Comparison of ENCODE assay signal across 9 mouse cellular contexts in genomic region chr5:140514799-140515486, GRCm38 (mm10). TPM values are rescaled to one million over a fixed set of nuclear protein-coding genes. Genes with fewer than 3 reads are reported as not detected.
DNase-seq lines count a peak whose midpoint lies in the region; ATAC-seq and TF ChIP-seq lines count a peak whose summit lies in the region.
"Had no signal": no experiment of that assay in that cellular context is flagged by ENCODE, and none has a peak within 500 bp of the region (broad histone marks: within the 10 kb centered on the region; RNA-seq: fewer than 3 reads in every experiment).

No protein-coding gene starts in this region.

- TF ChIP-seq CTCF in Patski (IDR thresholded peaks at IDR 0.05), result no peak

- H3K9me3 ChIP-seq in liver, embryonic 11.5 days (ENCODE audit: control insufficient read depth, low read length), result no peaks in the 10 kb centered on the region
- H3K9me3 ChIP-seq in forebrain, embryonic 15.5 days, result no peaks in the 10 kb centered on the region
- no peaks in the 10 kb centered on the region for H3K9me3 ChIP-seq in kidney, embryonic 14.5 days (ENCODE audit: control insufficient read depth, low read length)

- H3K9ac ChIP-seq in liver, embryonic 11.5 days (ENCODE audit: low read depth, low read length), result no peak overlapping the region
- no peak overlapping the region for H3K9ac ChIP-seq in forebrain, embryonic 15.5 days (replicated peaks)
- H3K9ac ChIP-seq in kidney, embryonic 14.5 days (ENCODE audit: low read depth, low read length), result no peak overlapping the region

- H3K36me3 ChIP-seq in liver, embryonic 11.5 days (ENCODE audit: control insufficient read depth, insufficient read depth, low read length), result no peaks in the 10 kb centered on the region
- H3K36me3 ChIP-seq in forebrain, embryonic 15.5 days, result no peaks in the 10 kb centered on the region
- no peaks in the 10 kb centered on the region for H3K36me3 ChIP-seq in kidney, embryonic 14.5 days (ENCODE audit: control insufficient read depth, insufficient read depth, low read length)

- no peak for DNase-seq in liver, embryonic 11.5 days (ENCODE audit: low spot score)
- DNase-seq in liver (no peak), Patski (ENCODE audit: low read depth, low spot score) (no peak)
- peak; percentile 51 for DNase-seq in mesoderm, embryonic 11.5 days (ENCODE audit: low read depth, low spot score)
- DNase-seq in cerebellum, postnatal 10 days, result no peak
- no peak for DNase-seq in kidney, adult 9 months
- DNase-seq: cerebellum, postnatal 25 days had no signal

- peak; percentile 51 for ATAC-seq in liver, embryonic 11.5 days (replicated peaks; ENCODE audit: low FRiP score)
- ATAC-seq in Patski, result peak; percentile 23
- no peak for ATAC-seq in forebrain, embryonic 15.5 days (replicated peaks)
- no peak for ATAC-seq in kidney, embryonic 14.5 days (ENCODE audit: low FRiP score, low TSS enrichment)

- H3K27me3 ChIP-seq in liver, embryonic 11.5 days (replicated peaks; ENCODE audit: control insufficient read depth, insufficient read depth, low read length), result no peaks in the 10 kb centered on the region
- H3K27me3 ChIP-seq in Patski, result no peaks in the 10 kb centered on the region
- H3K27me3 ChIP-seq in forebrain, embryonic 15.5 days, result no peaks in the 10 kb centered on the region
- H3K27me3 ChIP-seq in kidney, embryonic 14.5 days (ENCODE audit: control insufficient read depth, insufficient read depth, low read length), result no peaks in the 10 kb centered on the region

- CTCF ChIA-PET in Patski (lab: Charles Lee), result interaction anchor here (2.1 kb wide), 1 partner anchor 21 kb away, joined by 8 read pairs; no protein-coding TSS in a partner anchor

- H3K27ac ChIP-seq in liver, embryonic 11.5 days (ENCODE audit: low read depth, low read length), result no peak overlapping the region
- H3K27ac ChIP-seq in forebrain, embryonic 15.5 days (replicated peaks), result 0 out of 2 replicates have a peak overlapping the region, but pooled peaks have one; percentile 31
- H3K27ac ChIP-seq in kidney, embryonic 14.5 days (ENCODE audit: low read depth, low read length), result no peak overlapping the region

- peak overlapping the region; percentile 23; the same call in 1 of the 2 replicates for H3K4me2 ChIP-seq in liver, embryonic 11.5 days
- no peak overlapping the region for H3K4me2 ChIP-seq in forebrain, embryonic 15.5 days (replicated peaks)
- H3K4me2 ChIP-seq in kidney, embryonic 14.5 days (replicated peaks; ENCODE audit: low read depth, low read length), result no peak overlapping the region

- peaks cover 20% of the 10 kb centered on the region for H3K4me1 ChIP-seq in liver, embryonic 11.5 days (replicated peaks; ENCODE audit: control insufficient read depth, insufficient read depth, low read length)
- peaks cover 19% of the 10 kb centered on the region for H3K4me1 ChIP-seq in forebrain, embryonic 15.5 days
- peaks cover 18% of the 10 kb centered on the region for H3K4me1 ChIP-seq in kidney, embryonic 14.5 days (ENCODE audit: control insufficient read depth, insufficient read depth, low read length)

- H3K4me3 ChIP-seq in liver, embryonic 11.5 days (ENCODE audit: low read depth, low read length), result no peak overlapping the region
- no peak overlapping the region for H3K4me3 ChIP-seq in forebrain, embryonic 15.5 days
- no peak overlapping the region for H3K4me3 ChIP-seq in kidney, embryonic 14.5 days (ENCODE audit: low read length)

- POLR2A ChIA-PET in Patski (lab: Charles Lee), result no interaction called here

- in situ Hi-C loops in Patski (cut with MboI; ENCODE audit: low pct_unique_long_range_greater_than_20kb), result no loop called here

- 25% methylated on average over 7 of the region's 7 CpGs for WGBS in liver, embryonic 11.5 days
- WGBS in forebrain, embryonic 15.5 days, result 48% methylated on average over 7 of the region's 7 CpGs
- 52% methylated on average over 7 of the region's 7 CpGs for WGBS in kidney, embryonic 14.5 days

RNA-seq across cellular contexts. Expression of gene Chst12, which starts 9.6 kb away (rescaled TPM):
- polyA plus RNA-seq in liver, embryonic 11.5 days (2014; fragmentation: Nextera tagmentation; extraction: Ambion mirVana), result 19.1 and 20.6 TPM in 2 replicates
- 33.2 TPM for polyA plus RNA-seq in Patski (2021)
- polyA plus RNA-seq in forebrain, embryonic 15.5 days (2015; fragmentation: Nextera tagmentation; extraction: Ambion mirVana), result 19.0 and 19.4 TPM in 2 replicates
- 13.3 and 17.5 TPM in 2 replicates for polyA plus RNA-seq in kidney, embryonic 14.5 days (2014; fragmentation: Nextera tagmentation; extraction: Ambion mirVana)

RNA-seq across cellular contexts. Expression of gene Grifin, which starts 49.9 kb away (rescaled TPM):
- 1.8 and 2.6 TPM in 2 replicates for polyA plus RNA-seq in liver, embryonic 11.5 days (2014; fragmentation: Nextera tagmentation; extraction: Ambion mirVana)
- 1.4 TPM for polyA plus RNA-seq in Patski (2021)
- 0.33 TPM in 1 of 2 replicates, not detected in the other for polyA plus RNA-seq in forebrain, embryonic 15.5 days (2015; fragmentation: Nextera tagmentation; extraction: Ambion mirVana)
- 0.34 TPM in 1 of 2 replicates, not detected in the other for polyA plus RNA-seq in kidney, embryonic 14.5 days (2014; fragmentation: Nextera tagmentation; extraction: Ambion mirVana)

Comparison
In these comparisons a context has a peak if more than half of its experiments do, and no peak if none do; other contexts are left out.
1. ATAC-seq: peak in liver, embryonic 11.5 days (single experiment) and Patski (single experiment); none in forebrain, embryonic 15.5 days (single experiment) and kidney, embryonic 14.5 days (single experiment).